Mouse (Mus musculus) heart, embryonic 10.5 days (tissue): ENCODE results near the gene Sfmbt2. TPM values are rescaled to one million over a fixed set of nuclear protein-coding genes. Genes with fewer than 3 reads are reported as not detected.

ENCODE experiments used
- DNase-seq: peaks from one replicate; pipeline ENCODE4 v3.0.0-alpha.2; 2017; ENCODE audit warnings: low spot score
- H3K27ac ChIP-seq: fragments of 300-500 bp; sonication (generic); 2 replicates; pipeline ENCODE4 v1.5.1; 2016; ENCODE audit warnings: mild to moderate bottlenecking
- H3K27me3 ChIP-seq: fragments of 300-500 bp; sonication (generic); 2 replicates; pipeline ENCODE4 v1.6.1; 2016; ENCODE audit warnings: mild to moderate bottlenecking; ENCODE audit not compliant: poor library complexity, insufficient read depth, severe bottlenecking
- H3K36me3 ChIP-seq: fragments of 300-500 bp; sonication (generic); 2 replicates; pipeline ENCODE4 v1.6.1; 2016; ENCODE audit warnings: mild to moderate bottlenecking, moderate library complexity
- H3K4me1 ChIP-seq: fragments of 300-500 bp; sonication (generic); 2 replicates; pipeline ENCODE4 v1.6.1; 2016; ENCODE audit warnings: mild to moderate bottlenecking
- H3K4me3 ChIP-seq: fragments of 300-500 bp; sonication (generic); 2 replicates; pipeline ENCODE4 v1.5.1; 2016; ENCODE audit warnings: mild to moderate bottlenecking, moderate library complexity
- H3K9me3 ChIP-seq: fragments of 300-500 bp; sonication (generic); 2 replicates; pipeline ENCODE4 v1.6.1; 2016; ENCODE audit warnings: mild to moderate bottlenecking, moderate library complexity
- WGBS: fragments of 180-500 bp; shearing (Covaris S2); methylation state at CpG from one replicate; pipeline ENCODE4 v1.1.7; 2016; 5-methylcytosine and 5-hydroxymethylcytosine counted together
- polyA plus RNA-seq: library from polyadenylated mRNA; unstranded; fragments of >200 nt; fragmentation: Nextera tagmentation; extraction: Ambion mirVana; gene quantifications from 2 replicates; pipeline ENCODE4 v1.2.1, GENCODE M21; 2016

The Sfmbt2 gene
- polyA plus RNA-seq, 1 experiment from 2014 or later, result 2.2 TPM

GRCm38 (mm10) chr2:10351125-10351524, 19.2 kb upstream of the Sfmbt2 start:
- Histone ChIP-seq H3K27ac (no peak overlapping the region), H3K27me3 (no peaks in the 10 kb centered on the region), H3K36me3 (no peaks in the 10 kb centered on the region), H3K4me1 (no peaks in the 10 kb centered on the region), H3K4me3 (no peak overlapping the region), H3K9me3 (no peaks in the 10 kb centered on the region)
- DNase-seq, result no peak
- WGBS, result 67% methylated on average over 1 of the region's 1 CpGs

- Histone ChIP-seq H3K9me3 (no peaks in the 10 kb centered on the region), H3K27me3 (no peaks in the 10 kb centered on the region), H3K4me3 (no peak overlapping the region), H3K36me3 (no peaks in the 10 kb centered on the region), H3K4me1 (no peaks in the 10 kb centered on the region), H3K27ac (no peak overlapping the region)
- no peak for DNase-seq
- WGBS, result 68% methylated on average over 3 of the region's 3 CpGs
Measured at GRCm38 (mm10) chr2:10352887-10353286, 17.4 kb upstream of the Sfmbt2 start.

GRCm38 (mm10) chr2:10353889-10354288, 16.4 kb upstream of the Sfmbt2 start:
- H3K4me3 ChIP-seq, result no peak overlapping the region
- no peaks in the 10 kb centered on the region for H3K36me3 ChIP-seq
- WGBS, result 56% methylated on average over 4 of the region's 4 CpGs
- DNase-seq, result no peak
- H3K4me1 ChIP-seq, result no peaks in the 10 kb centered on the region
- H3K27ac ChIP-seq, result no peak overlapping the region
- peaks cover 2% of the 10 kb centered on the region; the same call in 1 of the 2 replicates for H3K27me3 ChIP-seq
- no peaks in the 10 kb centered on the region for H3K9me3 ChIP-seq

- no peak for DNase-seq
- Histone ChIP-seq H3K9me3 (no peaks in the 10 kb centered on the region), H3K36me3 (no peaks in the 10 kb centered on the region), H3K4me1 (no peaks in the 10 kb centered on the region), H3K27me3 (peaks cover 28% of the 10 kb centered on the region), H3K4me3 (no peak overlapping the region), H3K27ac (no peak overlapping the region)
- 87% methylated on average over 2 of the region's 2 CpGs for WGBS
Measured at GRCm38 (mm10) chr2:10359861-10360260, 10.4 kb upstream of the Sfmbt2 start.

GRCm38 (mm10) chr2:10365081-10365480, 5.2 kb upstream of the Sfmbt2 start:
- 89% methylated on average over 6 of the region's 6 CpGs for WGBS
- Histone ChIP-seq H3K9me3 (no peaks in the 10 kb centered on the region), H3K27ac (no peak overlapping the region), H3K36me3 (no peaks in the 10 kb centered on the region), H3K27me3 (peaks cover 57% of the 10 kb centered on the region), H3K4me1 (0 out of 2 replicates have a peak, but pooled peaks cover under 1% of the 10 kb centered on the region), H3K4me3 (no peak overlapping the region)
- no peak for DNase-seq

GRCm38 (mm10) chr2:10366284-10366683, 4.0 kb upstream of the Sfmbt2 start:
- H3K27ac ChIP-seq, result no peak overlapping the region
- H3K36me3 ChIP-seq, result no peaks in the 10 kb centered on the region
- no peak for DNase-seq
- H3K4me1 ChIP-seq, result 0 out of 2 replicates have a peak, but pooled peaks cover 3% of the 10 kb centered on the region
- WGBS, result 33% methylated on average over 2 of the region's 2 CpGs
- H3K27me3 ChIP-seq, result peaks cover 57% of the 10 kb centered on the region
- H3K9me3 ChIP-seq, result no peaks in the 10 kb centered on the region
- no peak overlapping the region for H3K4me3 ChIP-seq

GRCm38 (mm10) chr2:10369676-10370075, 634 bp upstream of the Sfmbt2 start:
- WGBS, result 5% methylated on average over 8 of the region's 8 CpGs

GRCm38 (mm10) chr2:10370687-10371458, 563 bp downstream of the Sfmbt2 start:
- Histone ChIP-seq H3K4me1 (peaks cover 20% of the 10 kb centered on the region), H3K36me3 (no peaks in the 10 kb centered on the region), H3K9me3 (no peaks in the 10 kb centered on the region), H3K4me3 (no peak overlapping the region), H3K27ac (no peak overlapping the region), H3K27me3 (peaks cover 69% of the 10 kb centered on the region)
- DNase-seq, result no peak
- WGBS, result under 1% methylated on average over 26 of the region's 26 CpGs

More at GRCm38 (mm10) chr2:10369676-10370075, 634 bp upstream of the Sfmbt2 start:
- no peak overlapping the region for H3K4me3 ChIP-seq
- H3K4me1 ChIP-seq, result peaks cover 12% of the 10 kb centered on the region
- H3K27ac ChIP-seq, result no peak overlapping the region
- peaks cover 61% of the 10 kb centered on the region for H3K27me3 ChIP-seq
- H3K9me3 ChIP-seq, result no peaks in the 10 kb centered on the region
- DNase-seq, result no peak
- H3K36me3 ChIP-seq, result no peaks in the 10 kb centered on the region

- H3K36me3 ChIP-seq, result no peaks in the 10 kb centered on the region
- peak; percentile 77 for DNase-seq
- no peaks in the 10 kb centered on the region for H3K9me3 ChIP-seq
- WGBS, result 3% methylated on average over 16 of the region's 16 CpGs
- peaks cover 75% of the 10 kb centered on the region for H3K27me3 ChIP-seq
- H3K4me1 ChIP-seq, result peaks cover 20% of the 10 kb centered on the region
- H3K4me3 ChIP-seq, result peak overlapping the region; percentile 73
- no peak overlapping the region for H3K27ac ChIP-seq
Measured at GRCm38 (mm10) chr2:10371459-10371817, 1.1 kb downstream of the Sfmbt2 start.

GRCm38 (mm10) chr2:10371899-10372298, 1.6 kb downstream of the Sfmbt2 start:
- H3K9me3 ChIP-seq, result no peaks in the 10 kb centered on the region
- no peak for DNase-seq
- peaks cover 20% of the 10 kb centered on the region for H3K4me1 ChIP-seq
- H3K4me3 ChIP-seq, result peak overlapping the region; percentile 73
- WGBS, result 3% methylated on average over 10 of the region's 18 CpGs
- no peaks in the 10 kb centered on the region for H3K36me3 ChIP-seq
- peak overlapping the region; percentile 59 for H3K27ac ChIP-seq
- peaks cover 70% of the 10 kb centered on the region for H3K27me3 ChIP-seq

- H3K27me3 ChIP-seq, result peaks cover 70% of the 10 kb centered on the region
- peak overlapping the region; percentile 73 for H3K4me3 ChIP-seq
- DNase-seq, result peak; percentile 88
- peak overlapping the region; percentile 59 for H3K27ac ChIP-seq
- no peaks in the 10 kb centered on the region for H3K9me3 ChIP-seq
- no peaks in the 10 kb centered on the region for H3K36me3 ChIP-seq
- WGBS, result 0% methylated on average over 31 of the region's 31 CpGs
- peaks cover 20% of the 10 kb centered on the region for H3K4me1 ChIP-seq
Measured at GRCm38 (mm10) chr2:10372321-10372723, 2.0 kb downstream of the Sfmbt2 start.

GRCm38 (mm10) chr2:10372776-10373507, 2.6 kb downstream of the Sfmbt2 start:
- Histone ChIP-seq H3K27ac (peak overlapping the region; percentile 67; the same call in 1 of the 2 replicates), H3K4me3 (peak overlapping the region; percentile 73), H3K4me1 (peaks cover 20% of the 10 kb centered on the region), H3K36me3 (no peaks in the 10 kb centered on the region), H3K27me3 (peaks cover 70% of the 10 kb centered on the region), H3K9me3 (no peaks in the 10 kb centered on the region)
- DNase-seq, result no peak
- WGBS, result 0% methylated on average over 35 of the region's 35 CpGs

- under 1% methylated on average over 30 of the region's 30 CpGs for WGBS
Measured at GRCm38 (mm10) chr2:10373508-10374206, 3.3 kb downstream of the Sfmbt2 start.

More at GRCm38 (mm10) chr2:10373508-10374206, 3.3 kb downstream of the Sfmbt2 start:
- Histone ChIP-seq H3K4me1 (peaks cover 20% of the 10 kb centered on the region), H3K36me3 (no peaks in the 10 kb centered on the region), H3K9me3 (no peaks in the 10 kb centered on the region), H3K27ac (no peak overlapping the region), H3K4me3 (peak overlapping the region; percentile 73), H3K27me3 (peaks cover 63% of the 10 kb centered on the region)
- no peak for DNase-seq
